Mouse (Mus musculus): Measurements from ENCODE around the gene Tmem246. TPM values are rescaled to one million over a fixed set of nuclear protein-coding genes. Genes with fewer than 3 reads are reported as not detected.
"Not testable (repeated sequence)": the region's sequence is repeated elsewhere in the genome, so short reads cannot be mapped to it uniquely, and the experiment has no call there.

The Tmem246 gene
- polyA plus RNA-seq, 1 experiment = 5.5 TPM

GRCm38 (mm10) chr4:49626973-49627372 lies 29.3 kb upstream of the Tmem246 start:
- H3K4me1 ChIP-seq (ENCODE audit: control insufficient read depth, insufficient read depth, insufficient read length) = no peaks in the 10 kb centered on the region
- under 1% methylated on average over 3 of the region's 3 CpGs for WGBS
- H3K4me3 ChIP-seq (ENCODE audit: extremely low read depth, insufficient read depth, insufficient read length) = no peak overlapping the region
- no peak overlapping the region for H3K27ac ChIP-seq (ENCODE audit: insufficient read depth, low read length)
- peak; percentile 50 to 64 for DNase-seq (ENCODE audit: low read depth in 1 of 2, low spot score in 2 of 2)
- TF ChIP-seq POLR2A (IDR thresholded peaks at IDR 0.05; ENCODE audit: low read depth, low read length) (no peak), CTCF (IDR thresholded peaks at IDR 0.05; ENCODE audit: extremely low read depth, insufficient read depth, insufficient read length, insufficient replicate concordance) (peak; percentile 57; the same call in 1 of the 2 replicates)
- no peaks in the 10 kb centered on the region for H3K27me3 ChIP-seq (ENCODE audit: control insufficient read depth, insufficient read depth, low read length)
- no peaks in the 10 kb centered on the region for H3K36me3 ChIP-seq (ENCODE audit: control insufficient read depth, insufficient read depth, low read length)

GRCm38 (mm10) chr4:49624969-49625368 lies 27.3 kb upstream of the Tmem246 start:
- not testable (repeated sequence) for H3K36me3 ChIP-seq (ENCODE audit: control insufficient read depth, insufficient read depth, low read length); H3K4me3 ChIP-seq (ENCODE audit: extremely low read depth, insufficient read depth, insufficient read length); H3K27me3 ChIP-seq (ENCODE audit: control insufficient read depth, insufficient read depth, low read length); H3K4me1 ChIP-seq (ENCODE audit: control insufficient read depth, insufficient read depth, insufficient read length); DNase-seq (ENCODE audit: low read depth in 1 of 2, low spot score in 2 of 2); H3K27ac ChIP-seq (ENCODE audit: insufficient read depth, low read length)
- 74% methylated on average over 4 of the region's 4 CpGs for WGBS

DNA sequence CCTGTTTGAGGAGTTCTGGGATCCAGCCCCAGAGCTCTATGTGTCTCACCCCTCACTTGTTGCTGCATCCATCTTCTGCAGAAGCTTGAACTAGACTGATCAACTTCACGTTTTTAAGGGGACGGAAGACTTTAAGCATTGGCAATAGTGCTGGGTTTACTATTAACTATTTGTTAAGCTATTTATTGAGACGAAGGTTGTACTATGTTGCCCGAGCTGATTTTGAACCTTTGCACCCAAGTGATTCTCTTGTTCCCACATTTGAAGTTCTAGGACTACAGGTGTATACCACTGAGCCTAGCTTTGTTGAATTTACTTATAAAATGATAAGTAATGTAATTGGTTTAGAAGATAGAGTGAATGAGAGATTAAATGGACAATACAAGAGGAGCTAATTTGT lies 26.2 kb upstream of the Tmem246 start:
- no peaks in the 10 kb centered on the region for H3K4me1 ChIP-seq (ENCODE audit: control insufficient read depth, insufficient read depth, insufficient read length)
- H3K36me3 ChIP-seq (ENCODE audit: control insufficient read depth, insufficient read depth, low read length) = no peaks in the 10 kb centered on the region
- H3K4me3 ChIP-seq (ENCODE audit: extremely low read depth, insufficient read depth, insufficient read length) = no peak overlapping the region
- H3K27me3 ChIP-seq (ENCODE audit: control insufficient read depth, insufficient read depth, low read length) = no peaks in the 10 kb centered on the region
- no peak for DNase-seq (ENCODE audit: low read depth in 1 of 2, low spot score in 2 of 2)
- 83% methylated on average over 4 of the region's 4 CpGs for WGBS
- no peak overlapping the region for H3K27ac ChIP-seq (ENCODE audit: insufficient read depth, low read length)
- TF ChIP-seq CTCF (IDR thresholded peaks at IDR 0.05; ENCODE audit: extremely low read depth, insufficient read depth, insufficient read length, insufficient replicate concordance) = no peak
- no peak for TF ChIP-seq POLR2A (IDR thresholded peaks at IDR 0.05; ENCODE audit: low read depth, low read length)

GRCm38 (mm10) chr4:49622272-49622671 lies 24.6 kb upstream of the Tmem246 start:
- no peaks in the 10 kb centered on the region for H3K36me3 ChIP-seq (ENCODE audit: control insufficient read depth, insufficient read depth, low read length)
- H3K27ac ChIP-seq (ENCODE audit: insufficient read depth, low read length) = no peak overlapping the region
- TF ChIP-seq POLR2A (IDR thresholded peaks at IDR 0.05; ENCODE audit: low read depth, low read length) (no peak), CTCF (IDR thresholded peaks at IDR 0.05; ENCODE audit: extremely low read depth, insufficient read depth, insufficient read length, insufficient replicate concordance) (no peak)
- 86% methylated on average over 2 of the region's 2 CpGs for WGBS
- H3K4me3 ChIP-seq (ENCODE audit: extremely low read depth, insufficient read depth, insufficient read length) = no peak overlapping the region
- no peaks in the 10 kb centered on the region for H3K4me1 ChIP-seq (ENCODE audit: control insufficient read depth, insufficient read depth, insufficient read length)
- no peak for DNase-seq (ENCODE audit: low read depth in 1 of 2, low spot score in 2 of 2)
- no peaks in the 10 kb centered on the region for H3K27me3 ChIP-seq (ENCODE audit: control insufficient read depth, insufficient read depth, low read length)

- H3K4me1 ChIP-seq (ENCODE audit: control insufficient read depth, insufficient read depth, insufficient read length); H3K4me3 ChIP-seq (ENCODE audit: extremely low read depth, insufficient read depth, insufficient read length); H3K27me3 ChIP-seq (ENCODE audit: control insufficient read depth, insufficient read depth, low read length); DNase-seq (ENCODE audit: low read depth in 1 of 2, low spot score in 2 of 2); H3K36me3 ChIP-seq (ENCODE audit: control insufficient read depth, insufficient read depth, low read length); H3K27ac ChIP-seq (ENCODE audit: insufficient read depth, low read length): not testable (repeated sequence)
- 24% methylated on average over 7 of the region's 7 CpGs for WGBS
Observed at GRCm38 (mm10) chr4:49619861-49620260, 22.2 kb upstream of the Tmem246 start.

GRCm38 (mm10) chr4:49616924-49617323 lies 19.2 kb upstream of the Tmem246 start:
- DNase-seq (ENCODE audit: low read depth in 1 of 2, low spot score in 2 of 2) = no peak
- 19% methylated on average over 10 of the region's 10 CpGs for WGBS
- no peak for TF ChIP-seq POLR2A (IDR thresholded peaks at IDR 0.05; ENCODE audit: low read depth, low read length)
- TF ChIP-seq CTCF (IDR thresholded peaks at IDR 0.05; ENCODE audit: extremely low read depth, insufficient read depth, insufficient read length, insufficient replicate concordance) = no peak
- H3K27ac ChIP-seq (ENCODE audit: insufficient read depth, low read length) = no peak overlapping the region
- H3K4me1 ChIP-seq (ENCODE audit: control insufficient read depth, insufficient read depth, insufficient read length) = no peaks in the 10 kb centered on the region
- H3K4me3 ChIP-seq (ENCODE audit: extremely low read depth, insufficient read depth, insufficient read length) = no peak overlapping the region
- no peaks in the 10 kb centered on the region for H3K36me3 ChIP-seq (ENCODE audit: control insufficient read depth, insufficient read depth, low read length)
- no peaks in the 10 kb centered on the region for H3K27me3 ChIP-seq (ENCODE audit: control insufficient read depth, insufficient read depth, low read length)

DNA sequence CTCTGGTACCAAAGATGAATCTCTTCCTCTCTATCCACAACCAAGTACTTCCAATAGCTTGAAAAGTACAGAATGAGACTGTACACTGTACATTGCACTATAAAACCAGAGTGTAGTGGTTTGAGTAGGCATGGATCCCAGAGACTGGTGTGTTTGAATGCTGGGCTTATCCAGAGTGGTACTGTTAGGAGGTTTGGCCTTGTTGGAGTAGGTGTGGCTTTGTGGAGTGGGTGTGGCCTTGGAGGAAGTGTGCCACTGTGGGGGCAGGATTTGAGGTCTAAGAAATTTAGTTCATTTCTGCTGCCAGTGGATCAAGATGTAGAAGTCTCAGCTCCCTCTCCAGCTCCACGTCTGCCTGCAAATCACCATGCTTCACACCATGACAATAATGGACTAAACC lies 7.8 kb upstream of the Tmem246 start:
- H3K4me1 ChIP-seq (ENCODE audit: control insufficient read depth, insufficient read depth, insufficient read length) = no peaks in the 10 kb centered on the region
- DNase-seq (ENCODE audit: low read depth in 1 of 2, low spot score in 2 of 2) = no peak
- H3K4me3 ChIP-seq (ENCODE audit: extremely low read depth, insufficient read depth, insufficient read length) = no peak overlapping the region
- no peak overlapping the region for H3K27ac ChIP-seq (ENCODE audit: insufficient read depth, low read length)
- no peaks in the 10 kb centered on the region for H3K27me3 ChIP-seq (ENCODE audit: control insufficient read depth, insufficient read depth, low read length)
- 78% methylated on average over 1 of the region's 1 CpGs for WGBS
- TF ChIP-seq CTCF (IDR thresholded peaks at IDR 0.05; ENCODE audit: extremely low read depth, insufficient read depth, insufficient read length, insufficient replicate concordance) = no peak
- no peak for TF ChIP-seq POLR2A (IDR thresholded peaks at IDR 0.05; ENCODE audit: low read depth, low read length)
- no peaks in the 10 kb centered on the region for H3K36me3 ChIP-seq (ENCODE audit: control insufficient read depth, insufficient read depth, low read length)
